Mouse (Mus musculus) MEL (cell line): ENCODE data around the gene Nup214. TPM values are rescaled to one million over a fixed set of nuclear protein-coding genes. Genes with fewer than 3 reads are reported as not detected.
A peak's percentile ranks its signal among the peaks of the same experiment; 100 is the strongest.

Experiments used
- DNase-seq: peaks from one replicate; pipeline ENCODE4 v3.0.0; 2011; ENCODE audit warnings: low read depth, low spot score
- H3K27ac ChIP-seq: 2 replicates; pipeline ENCODE4 v1.5.1; 2012; ENCODE audit warnings: low read depth, mild to moderate bottlenecking, control low read depth, low read length, moderate library complexity; ENCODE audit not compliant: control insufficient read depth
- H3K27me3 ChIP-seq, 2 experiments: fragments of 150-350 bp in 1 of 2; sonication (generic) in 1 of 2; 2 replicates each; pipeline ENCODE4 v1.6.1; 2012; ENCODE audit warnings: low read length in 2 of 2, mild to moderate bottlenecking in 2 of 2, improper control_type of control experiment in 1 of 2, moderate library complexity in 1 of 2; ENCODE audit not compliant: insufficient read depth in 2 of 2, control insufficient read depth in 1 of 2
- H3K36me3 ChIP-seq, 2 experiments: 2 replicates each; pipeline ENCODE4 v1.6.1; 2012 to 2014; ENCODE audit warnings: low read length in 2 of 2, improper control_type of control experiment in 1 of 2, inconsistent platforms in 1 of 2, mild to moderate bottlenecking in 1 of 2; ENCODE audit not compliant: insufficient read depth in 2 of 2, control insufficient read depth in 1 of 2
- H3K4me1 ChIP-seq, 2 experiments: fragments of 150-350 bp in 1 of 2; sonication (generic) in 1 of 2; 2 replicates each; pipeline ENCODE4 v1.6.1; 2012; ENCODE audit warnings: low read length in 2 of 2, improper control_type of control experiment in 1 of 2, mild to moderate bottlenecking in 1 of 2; ENCODE audit not compliant: insufficient read depth in 2 of 2, control insufficient read depth in 1 of 2
- H3K4me3 ChIP-seq, 2 experiments: fragments of 150-350 bp in 1 of 2; sonication (generic) in 1 of 2; 2 replicates each; pipeline ENCODE4 v1.5.1; 2012; ENCODE audit warnings: low read depth in 2 of 2, low read length in 2 of 2, mild to moderate bottlenecking in 2 of 2, moderate library complexity in 2 of 2, control low read depth in 1 of 2, improper control_type of control experiment in 1 of 2; ENCODE audit not compliant: control insufficient read depth in 1 of 2, insufficient read depth in 1 of 2
- H3K79me2 ChIP-seq: 2 replicates; pipeline ENCODE4 v1.6.1; 2012; ENCODE audit warnings: mild to moderate bottlenecking, low read length, moderate library complexity; ENCODE audit not compliant: control insufficient read depth, poor library complexity, insufficient read depth
- H3K9ac ChIP-seq: 2 replicates; pipeline ENCODE4 v1.6.1; 2012; ENCODE audit warnings: low read depth, mild to moderate bottlenecking, control low read depth, low read length, moderate library complexity; ENCODE audit not compliant: control insufficient read depth, poor library complexity, severe bottlenecking
- H3K9me3 ChIP-seq: fragments of 150-350 bp; sonication (generic); replicated peaks from 2 replicates; pipeline ENCODE4 v1.6.1; 2012; ENCODE audit warnings: mild to moderate bottlenecking, low read length, improper control_type of control experiment, moderate library complexity; ENCODE audit not compliant: insufficient read depth
- CTCF ChIP-seq, 3 experiments: IDR thresholded peaks in 2 of 3; conservative IDR thresholded peaks in 1 of 3; 2 replicates each; pipeline ENCODE4 v1.5.1; 2011 to 2012; ENCODE audit warnings: low read length in 3 of 3, low read depth in 2 of 3, mild to moderate bottlenecking in 2 of 3, improper control_type of control experiment in 1 of 3, inconsistent platforms in 1 of 3, mixed read lengths in 1 of 3, moderate library complexity in 1 of 3; ENCODE audit not compliant: control insufficient read depth in 1 of 3, insufficient read depth in 1 of 3, poor library complexity in 1 of 3, severe bottlenecking in 1 of 3
- GABPA ChIP-seq: IDR thresholded peaks from 2 replicates; pipeline ENCODE4 v1.6.1; 2012; ENCODE audit warnings: low read depth, mild to moderate bottlenecking, inconsistent platforms, low read length, improper control_type of control experiment, moderate library complexity
- HCFC1 ChIP-seq: IDR thresholded peaks from 2 replicates; pipeline ENCODE4 v1.6.1; 2012; ENCODE audit warnings: low read depth, mild to moderate bottlenecking, inconsistent platforms, low read length, improper control_type of control experiment, moderate library complexity
- MAX ChIP-seq: IDR thresholded peaks from 2 replicates; pipeline ENCODE4 v1.6.1; 2011; ENCODE audit warnings: low read length, improper control_type of control experiment
- MAZ ChIP-seq: IDR thresholded peaks from 2 replicates; pipeline ENCODE4 v1.6.1; 2012; ENCODE audit warnings: low read depth, mild to moderate bottlenecking, inconsistent platforms, low read length, improper control_type of control experiment
- MEF2A ChIP-seq: IDR thresholded peaks from 2 replicates; pipeline ENCODE4 v1.6.1; 2014; ENCODE audit warnings: low read depth, mild to moderate bottlenecking, inconsistent platforms, low read length, improper control_type of control experiment; ENCODE audit not compliant: poor library complexity, insufficient replicate concordance, severe bottlenecking; ENCODE audit errors: extremely low read depth
- MXI1 ChIP-seq: IDR thresholded peaks from 2 replicates; pipeline ENCODE4 v1.6.1; 2011; ENCODE audit warnings: mild to moderate bottlenecking, low read depth, low read length, improper control_type of control experiment
- MYC ChIP-seq: IDR thresholded peaks from 2 replicates; pipeline ENCODE4 v1.6.1; 2011; ENCODE audit warnings: low read depth, mild to moderate bottlenecking, low read length, improper control_type of control experiment, moderate library complexity
- NELFE ChIP-seq: IDR thresholded peaks from 2 replicates; pipeline ENCODE4 v1.6.1; 2011; ENCODE audit warnings: low read depth, low read length, improper control_type of control experiment
- NRF1 ChIP-seq: IDR thresholded peaks from 2 replicates; pipeline ENCODE4 v1.6.1; 2014; ENCODE audit warnings: low read depth, mild to moderate bottlenecking, inconsistent platforms, low read length, improper control_type of control experiment, moderate library complexity; ENCODE audit not compliant: poor library complexity, insufficient read depth, severe bottlenecking
- POLR2A ChIP-seq, 2 experiments: IDR thresholded peaks; 2 replicates each; pipeline ENCODE4 v1.6.1; 2011 to 2012; ENCODE audit warnings: low read length in 2 of 2, mild to moderate bottlenecking in 2 of 2, control low read depth in 1 of 2, improper control_type of control experiment in 1 of 2, low read depth in 1 of 2, moderate library complexity in 1 of 2; ENCODE audit not compliant: control insufficient read depth in 1 of 2, insufficient read depth in 1 of 2, poor library complexity in 1 of 2
- RAD21 ChIP-seq: IDR thresholded peaks from 2 replicates; pipeline ENCODE4 v1.6.1; 2011; ENCODE audit warnings: mild to moderate bottlenecking, low read depth, low read length, improper control_type of control experiment
- RCOR1 ChIP-seq: IDR thresholded peaks from 2 replicates; pipeline ENCODE4 v1.6.1; 2012; ENCODE audit warnings: low read depth, mild to moderate bottlenecking, inconsistent platforms, low read length, improper control_type of control experiment
- SIN3A ChIP-seq: IDR thresholded peaks from 2 replicates; pipeline ENCODE4 v1.6.1; 2012; ENCODE audit warnings: low read length, improper control_type of control experiment, inconsistent platforms
- TBP ChIP-seq: IDR thresholded peaks from 2 replicates; pipeline ENCODE4 v1.8.0; 2011; ENCODE audit warnings: low read depth, low read length, improper control_type of control experiment
- UBTF ChIP-seq: IDR thresholded peaks from 2 replicates; pipeline ENCODE4 v1.6.1; 2012; ENCODE audit warnings: low read depth, mild to moderate bottlenecking, inconsistent platforms, low read length, improper control_type of control experiment, moderate library complexity, borderline replicate concordance; ENCODE audit not compliant: insufficient read depth
- USF1 ChIP-seq: IDR thresholded peaks from 2 replicates; pipeline ENCODE4 v1.6.1; 2014; ENCODE audit warnings: low read depth, mild to moderate bottlenecking, inconsistent platforms, low read length, improper control_type of control experiment, moderate library complexity
- ZMIZ1 ChIP-seq: IDR thresholded peaks from 2 replicates; pipeline ENCODE4 v1.6.1; 2012; ENCODE audit warnings: low read depth, mild to moderate bottlenecking, inconsistent platforms, low read length, improper control_type of control experiment, moderate library complexity
- polyA plus RNA-seq, 2 experiments: library from polyadenylated mRNA; stranded (reverse) in 1 of 2; unstranded in 1 of 2; fragments of >175 nt in 1 of 2; fragments of >200 nt in 1 of 2; gene quantifications; 2 replicates each; pipeline versions ENCODE4 v1.2.1 to v1.2.4; 2012; ENCODE audit warnings: low replicate concordance in 2 of 2, low read depth in 1 of 2; ENCODE audit not compliant: insufficient read length in 2 of 2, insufficient read depth in 1 of 2, missing spikeins in 1 of 2
- total RNA-seq: library from RNA; depleted of rRNA; stranded (reverse); fragments of 300-350 nt; gene quantifications from 2 replicates; pipeline ENCODE4 v1.2.3, GENCODE M21; 2012

Nup214 gene
- total and polyA plus RNA-seq, 3 experiments = 71.4 to 163 (median 78.6) TPM

- TF ChIP-seq MEF2A (no peak), MAZ (no peak), GABPA (no peak)
- TF ChIP-seq, all 39 proteins: peak for 9
These were observed 107.2 kb downstream of the Nup214 start (continued) for GRCm38 (mm10) chr2:32081296-32081929.

DNA sequence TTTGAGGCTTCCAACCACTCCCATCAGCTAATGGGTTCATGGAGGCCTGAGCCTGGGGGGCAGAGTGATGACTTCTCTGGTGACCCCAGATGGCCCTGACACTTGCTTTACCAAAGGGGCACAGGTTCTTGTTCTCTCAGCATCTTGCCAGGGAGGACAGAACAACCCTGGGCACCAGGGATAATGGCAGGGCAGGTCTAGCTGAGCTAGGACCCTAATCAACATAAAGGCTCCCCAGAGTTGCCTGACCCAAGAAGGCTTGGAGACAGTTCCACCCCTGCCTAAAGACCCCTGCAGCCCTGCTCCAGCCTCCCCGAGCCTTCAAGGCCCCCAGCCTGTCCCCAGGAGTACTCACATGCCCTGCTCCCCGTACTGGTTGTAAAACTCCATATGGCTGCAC lies 108.0 kb downstream of the Nup214 start:
- Histone ChIP-seq H3K9ac (peak overlapping the region; percentile 81), H3K36me3 (peaks cover 0 to 8% of the 10 kb centered on the region in 2 experiments; a peak in 3 of 4 replicates), H3K79me2 (peaks cover 27% of the 10 kb centered on the region), H3K4me1 (peaks cover 17 to 26% of the 10 kb centered on the region in 2 experiments), H3K27me3 (no peaks in the 10 kb centered on the region), H3K4me3 (peak overlapping the region; percentile 70 to 99), H3K27ac (no peak overlapping the region), H3K9me3 (no peaks in the 10 kb centered on the region)
- DNase-seq = no peak
- TF ChIP-seq ZMIZ1 (no peak), SIN3A (no peak), RAD21 (no peak), NRF1 (no peak)

DNA sequence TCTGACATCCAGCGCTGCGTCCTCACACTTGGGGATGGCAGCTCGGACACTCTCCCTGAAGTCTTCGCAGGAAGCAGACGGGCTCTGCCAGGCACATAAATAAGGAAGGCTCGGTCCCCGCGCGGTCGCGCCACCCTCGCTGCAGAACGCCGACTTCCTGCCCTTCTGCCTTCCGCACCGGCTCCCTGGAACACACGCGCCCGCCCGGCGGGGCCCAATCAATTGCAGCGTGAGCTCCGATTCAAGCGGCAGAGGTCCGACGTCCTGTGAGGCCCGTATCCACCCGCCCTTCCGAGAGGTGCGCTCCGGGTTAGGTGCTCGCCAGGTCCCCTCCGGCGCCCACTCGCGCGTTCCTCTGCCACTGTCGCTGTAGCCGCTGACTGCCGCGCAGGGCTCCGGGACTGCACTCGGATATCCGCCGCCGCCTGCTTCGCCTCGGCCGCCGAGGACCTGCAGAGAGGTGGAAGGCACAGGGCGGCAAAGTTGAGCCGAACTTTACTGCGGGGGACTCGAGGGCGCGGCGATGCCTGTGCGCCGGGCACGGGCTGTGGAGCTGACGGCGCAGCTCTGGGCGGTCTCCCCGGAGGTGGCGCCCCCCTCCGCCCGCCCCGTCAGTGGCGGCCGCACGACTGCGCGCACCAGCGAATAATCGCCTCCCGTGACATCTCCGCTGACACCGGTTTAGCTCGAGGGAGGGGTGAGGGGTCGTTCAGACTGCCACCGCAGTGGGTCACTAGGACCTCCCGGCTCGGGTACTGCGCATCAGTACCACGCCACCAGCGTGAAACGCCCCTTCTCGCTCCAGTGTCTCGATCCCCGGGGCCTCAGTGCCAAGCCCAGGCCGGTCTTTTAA lies 109.1 kb downstream of the Nup214 start:
- Histone ChIP-seq H3K9me3 (no peaks in the 10 kb centered on the region), H3K4me3 (peak overlapping the region; percentile 70 to 99), H3K36me3 (peaks cover 0 to 8% of the 10 kb centered on the region in 2 experiments; a peak in 3 of 4 replicates), H3K9ac (peak overlapping the region; percentile 81), H3K4me1 (peaks cover 17 to 26% of the 10 kb centered on the region in 2 experiments), H3K79me2 (peaks cover 27% of the 10 kb centered on the region), H3K27me3 (no peaks in the 10 kb centered on the region), H3K27ac (peak overlapping the region; percentile 20)
- TF ChIP-seq CTCF (IDR thresholded peaks at IDR 0.05 in 2 of 3, conservative IDR thresholded peaks at IDR 0.05 in 1 of 3; ENCODE audit: control insufficient read depth in 1 of 3, insufficient read depth in 1 of 3, low read depth in 2 of 3, low read length in 3 of 3, poor library complexity in 1 of 3, severe bottlenecking in 1 of 3) (peak in 2 of 3 experiments; percentile 38 to 54; a peak in 5 of 6 replicates), HCFC1 (0 out of 2 replicates have a peak, but pooled peaks have one; percentile 13), NELFE (peak; percentile 49; the same call in 1 of the 2 replicates), NRF1 (peak; percentile 51; the same call in 1 of the 2 replicates), POLR2A (IDR thresholded peaks at IDR 0.05; ENCODE audit: control insufficient read depth in 1 of 2, insufficient read depth in 1 of 2, low read depth in 1 of 2, low read length in 2 of 2, poor library complexity in 1 of 2) (0 out of 4 replicates have a peak, but pooled peaks of 1 of the 2 experiments have one; percentile 34), MXI1 (peak; percentile 49), ZMIZ1 (0 out of 2 replicates have a peak, but pooled peaks have one; percentile 40), TBP (no peak), UBTF (0 out of 2 replicates have a peak, but pooled peaks have one; percentile 28), MYC (0 out of 2 replicates have a peak, but pooled peaks have one; percentile 23), MEF2A (no peak), MAX (peak; percentile 32; the same call in 1 of the 2 replicates), RCOR1 (no peak), USF1 (peak; percentile 6; the same call in 1 of the 2 replicates), SIN3A (peak; percentile 52; the same call in 1 of the 2 replicates)
- DNase-seq = peak; percentile 73
